Mouse (Mus musculus): ENCODE results near the gene Specc1l. TPM values are rescaled to one million over a fixed set of nuclear protein-coding genes. Genes with fewer than 3 reads are reported as not detected.
"Not testable (repeated sequence)": the region's sequence is repeated elsewhere in the genome, so short reads cannot be mapped to it uniquely, and the experiment has no call there.

Gene Specc1l
- polyA plus RNA-seq, 2 experiments from 2014 or later: 12.0 to 19.5 TPM

GRCm38 (mm10) chr10:75283821-75284220, 71.9 kb downstream of the Specc1l start:
- ATAC-seq: no peak

- ATAC-seq: no peak
Observed at GRCm38 (mm10) chr10:75288579-75288978, 76.7 kb downstream of the Specc1l start.

- ATAC-seq: peak; percentile 46
Observed at GRCm38 (mm10) chr10:75289392-75289791, 77.5 kb downstream of the Specc1l start.

- ATAC-seq: no peak
Observed at GRCm38 (mm10) chr10:75290650-75291049, 78.8 kb downstream of the Specc1l start.

GRCm38 (mm10) chr10:75291338-75291737, 79.5 kb downstream of the Specc1l start:
- ATAC-seq: no peak

GRCm38 (mm10) chr10:75292206-75292605, 80.3 kb downstream of the Specc1l start:
- ATAC-seq: not testable (repeated sequence)

- no peak for ATAC-seq
Observed at GRCm38 (mm10) chr10:75293288-75293687, 81.4 kb downstream of the Specc1l start.

GRCm38 (mm10) chr10:75294362-75294761, 82.5 kb downstream of the Specc1l start:
- ATAC-seq: no peak

- ATAC-seq: peak; percentile 15
Observed at GRCm38 (mm10) chr10:75294926-75295325, 83.1 kb downstream of the Specc1l start.

GRCm38 (mm10) chr10:75298608-75299007, 86.7 kb downstream of the Specc1l start:
- no peak for ATAC-seq

GRCm38 (mm10) chr10:75299785-75300418, 88.0 kb downstream of the Specc1l start:
- ATAC-seq: peak; percentile 60

- ATAC-seq: no peak
Observed at GRCm38 (mm10) chr10:75301195-75301806, 89.4 kb downstream of the Specc1l start.

- ATAC-seq: peak; percentile 15
Observed at GRCm38 (mm10) chr10:75301937-75302336, 90.1 kb downstream of the Specc1l start.

GRCm38 (mm10) chr10:75302536-75302935, 90.7 kb downstream of the Specc1l start:
- no peak for ATAC-seq

GRCm38 (mm10) chr10:75303324-75304048, 91.6 kb downstream of the Specc1l start:
- ATAC-seq: peak; percentile 50

- ATAC-seq: no peak
Observed at GRCm38 (mm10) chr10:75304049-75304405, 92.2 kb downstream of the Specc1l start.

GRCm38 (mm10) chr10:75304413-75304812, 92.5 kb downstream of the Specc1l start:
- ATAC-seq: peak; percentile 21

- no peak for ATAC-seq
Observed at GRCm38 (mm10) chr10:75307130-75307529, 95.3 kb downstream of the Specc1l start.

GRCm38 (mm10) chr10:75312361-75312760, 100.5 kb downstream of the Specc1l start:
- ATAC-seq: no peak

GRCm38 (mm10) chr10:75314190-75314980, 102.5 kb downstream of the Specc1l start:
- no peak for ATAC-seq

GRCm38 (mm10) chr10:75315756-75316155, 103.9 kb downstream of the Specc1l start:
- no peak for ATAC-seq

GRCm38 (mm10) chr10:75316472-75316871, 104.6 kb downstream of the Specc1l start:
- peak; percentile 33 for ATAC-seq

- no peak for ATAC-seq
Observed at GRCm38 (mm10) chr10:75316872-75316907, 104.8 kb downstream of the Specc1l start, which contains the start of gene Adora2a. Gene Adora2a (plus strand): TSS chr10:75316877.

Measured in CD4-positive, CD25-positive, alpha-beta regulatory T cell, adult 4 months (primary cell).